Mouse (Mus musculus) small intestine, adult 2 months (tissue): ENCODE measurements at regions not wholly inside any gene's neighbourhood (a gene's known extent, or its start where the extent isn't known, plus 50 kb on each side); places are given as distances from the start of the nearest gene placed in this dataset.

Source experiments
- H3K27ac ChIP-seq: fragments of 200-500 bp; 2 replicates; pipeline ENCODE4 v1.5.1; 2012; ENCODE audit warnings: low read depth, low read length, control low read depth, inconsistent platforms; ENCODE audit not compliant: insufficient read depth
- H3K27me3 ChIP-seq: fragments of 200-500 bp; 2 replicates; pipeline ENCODE4 v1.6.1; 2012; ENCODE audit warnings: mild to moderate bottlenecking, moderate library complexity, low read length, inconsistent platforms; ENCODE audit not compliant: control insufficient read depth, insufficient read depth
- H3K36me3 ChIP-seq: fragments of 200-500 bp; 2 replicates; pipeline ENCODE4 v1.6.1; 2012; ENCODE audit warnings: mild to moderate bottlenecking, low read length, control low read depth, inconsistent platforms; ENCODE audit not compliant: control insufficient read depth, insufficient read depth
- H3K4me1 ChIP-seq: fragments of 200-500 bp; 2 replicates; pipeline ENCODE4 v1.6.1; 2012; ENCODE audit warnings: low read length, inconsistent platforms, mixed read lengths; ENCODE audit not compliant: control insufficient read depth, insufficient read depth, insufficient read length
- H3K4me3 ChIP-seq: fragments of 200-500 bp; 2 replicates; pipeline ENCODE4 v1.5.1; 2012; ENCODE audit warnings: low read depth, mild to moderate bottlenecking, control low read depth, inconsistent platforms, low read length, moderate library complexity
- CTCF ChIP-seq: fragments of 200-500 bp; IDR thresholded peaks from 2 replicates; pipeline ENCODE4 v1.5.1; 2012; ENCODE audit warnings: low read depth, mild to moderate bottlenecking, control low read depth, inconsistent platforms, low read length, moderate library complexity, mixed read lengths; ENCODE audit not compliant: insufficient replicate concordance, insufficient read length; ENCODE audit errors: extremely low read depth
- POLR2A ChIP-seq: fragments of 200-500 bp; IDR thresholded peaks from 2 replicates; pipeline ENCODE4 v1.6.1; 2012; ENCODE audit warnings: low read depth, mild to moderate bottlenecking, control low read depth, inconsistent platforms, low read length, moderate library complexity
- WGBS: fragments of 180-500 bp; shearing (Covaris S2); methylation state at CpG from one replicate; pipeline ENCODE4 v1.1.7; 2018; 5-methylcytosine and 5-hydroxymethylcytosine counted together

DNA sequence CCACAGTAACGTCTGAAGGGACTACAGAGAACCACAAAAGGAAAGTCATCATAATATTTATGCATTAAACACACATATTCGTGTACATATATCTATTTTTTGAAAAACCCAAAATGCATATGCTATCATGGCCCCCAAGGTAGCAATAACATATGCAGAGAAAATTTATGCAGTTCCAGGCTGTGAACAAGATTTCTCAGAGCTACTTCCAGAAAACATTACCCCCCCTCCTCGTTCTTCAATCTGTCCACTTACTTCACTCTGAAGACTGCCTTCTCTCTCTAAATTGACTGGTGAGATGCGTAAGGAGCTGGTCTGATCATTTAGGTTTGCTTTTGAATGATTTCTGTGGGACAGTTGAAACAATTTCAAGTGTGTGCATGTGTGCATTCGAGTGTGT lies 369.3 kb upstream of the Zeb2 start:
- H3K4me1 ChIP-seq: no peaks in the 10 kb centered on the region
- 84% methylated on average over 5 of the region's 5 CpGs for WGBS
- no peaks in the 10 kb centered on the region for H3K36me3 ChIP-seq
- no peaks in the 10 kb centered on the region for H3K27me3 ChIP-seq
- TF ChIP-seq CTCF (no peak), POLR2A (no peak)
- no peak overlapping the region for H3K27ac ChIP-seq
- no peak overlapping the region for H3K4me3 ChIP-seq

DNA sequence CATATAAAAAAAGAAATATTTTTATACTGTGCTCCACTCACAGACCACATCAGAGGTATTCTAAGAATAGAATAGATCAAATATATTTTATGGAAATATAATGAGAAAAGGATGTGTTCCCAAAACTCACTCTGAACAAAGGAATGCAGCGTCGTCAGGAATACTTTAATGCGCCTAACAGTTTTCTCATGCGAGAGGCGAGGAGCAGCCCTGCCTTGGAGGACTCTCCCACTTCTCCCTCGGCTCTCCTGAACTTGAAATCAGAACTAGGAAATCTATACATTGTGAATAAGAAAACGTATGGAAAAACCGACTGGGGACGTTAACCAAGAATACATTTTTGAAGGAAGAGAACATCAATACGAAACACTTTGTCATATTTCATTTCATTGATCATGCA lies 368.3 kb upstream of the Zeb2 start:
- Histone ChIP-seq H3K4me1 (no peaks in the 10 kb centered on the region), H3K36me3 (no peaks in the 10 kb centered on the region), H3K4me3 (no peak overlapping the region), H3K27ac (no peak overlapping the region), H3K27me3 (no peaks in the 10 kb centered on the region)
- TF ChIP-seq CTCF (no peak), POLR2A (no peak)
- 87% methylated on average over 10 of the region's 10 CpGs for WGBS

DNA sequence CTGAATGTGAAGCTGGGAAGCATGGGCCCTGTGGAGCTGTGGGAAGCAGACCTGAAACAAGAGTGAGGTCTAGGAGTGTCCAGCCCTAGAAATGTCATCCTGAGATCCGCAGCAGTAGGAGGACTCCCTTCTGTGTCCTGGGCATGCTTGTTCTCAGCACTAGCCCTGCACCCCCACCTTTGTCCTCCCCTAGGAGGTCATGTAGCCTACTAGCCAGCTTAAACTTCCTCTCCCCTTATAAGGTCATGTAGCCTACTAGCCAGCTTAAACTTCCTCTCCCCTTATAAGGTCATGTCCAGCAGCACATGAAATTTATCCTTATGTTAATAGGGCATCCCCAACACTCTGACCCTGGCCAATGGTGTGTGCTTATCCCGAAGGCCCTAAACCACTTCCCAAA lies 363.5 kb upstream of the Zeb2 start:
- no peak overlapping the region for H3K27ac ChIP-seq
- H3K27me3 ChIP-seq: no peaks in the 10 kb centered on the region
- no peak for TF ChIP-seq POLR2A
- no peak for TF ChIP-seq CTCF
- no peaks in the 10 kb centered on the region for H3K4me1 ChIP-seq
- no peaks in the 10 kb centered on the region for H3K36me3 ChIP-seq
- H3K4me3 ChIP-seq: no peak overlapping the region
- WGBS: 88% methylated on average over 2 of the region's 2 CpGs

DNA sequence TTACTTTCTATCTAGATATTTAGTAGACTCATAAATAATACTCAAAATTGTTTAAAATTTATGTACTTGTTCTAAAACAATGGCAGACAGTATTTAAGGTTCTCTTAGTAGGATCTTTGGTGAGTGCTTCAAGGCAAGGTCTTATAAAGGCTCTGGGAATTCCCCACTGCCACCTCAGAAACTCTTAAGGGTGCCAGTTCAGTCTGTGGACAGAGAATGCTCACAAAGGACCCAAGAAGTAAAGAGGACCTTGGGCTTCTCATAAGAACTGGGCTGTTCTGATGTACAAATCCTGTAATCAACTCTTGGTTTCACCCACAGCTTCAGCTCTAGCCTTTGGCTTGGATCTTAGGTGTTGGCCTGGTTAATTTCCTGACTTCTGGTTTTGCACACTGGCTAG lies 358.8 kb upstream of the Zeb2 start:
- no peaks in the 10 kb centered on the region for H3K4me1 ChIP-seq

DNA sequence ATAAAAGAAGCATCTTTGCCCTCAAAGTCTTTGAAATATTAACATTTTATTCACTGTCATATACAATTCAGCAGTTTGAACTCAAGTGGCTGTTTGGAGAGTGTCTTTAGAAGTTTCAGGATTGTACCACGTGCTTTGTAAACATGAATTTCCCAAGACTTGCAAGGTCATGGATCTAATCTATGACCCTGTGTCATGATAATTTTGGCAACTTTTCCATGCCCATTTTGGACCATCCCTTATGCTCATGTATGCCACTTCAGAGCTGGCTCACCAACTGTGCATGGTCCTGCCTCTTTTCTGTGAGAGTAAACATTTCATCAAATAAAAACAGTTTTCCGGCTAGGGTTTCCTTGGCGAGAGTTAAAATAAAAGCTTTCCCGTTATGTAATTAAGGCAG lies 347.1 kb upstream of the Zeb2 start:
- no peak overlapping the region for H3K27ac ChIP-seq
- TF ChIP-seq CTCF (no peak), POLR2A (no peak)
- no peaks in the 10 kb centered on the region for H3K4me1 ChIP-seq
- no peaks in the 10 kb centered on the region for H3K27me3 ChIP-seq
- 75% methylated on average over 4 of the region's 4 CpGs for WGBS
- H3K36me3 ChIP-seq: no peaks in the 10 kb centered on the region
- no peak overlapping the region for H3K4me3 ChIP-seq

More for the DNA sequence above, 358.8 kb upstream of the Zeb2 start:
- Histone ChIP-seq H3K27ac (no peak overlapping the region), H3K36me3 (no peaks in the 10 kb centered on the region), H3K4me3 (no peak overlapping the region), H3K27me3 (no peaks in the 10 kb centered on the region)
- TF ChIP-seq POLR2A: no peak
- no peak for TF ChIP-seq CTCF

DNA sequence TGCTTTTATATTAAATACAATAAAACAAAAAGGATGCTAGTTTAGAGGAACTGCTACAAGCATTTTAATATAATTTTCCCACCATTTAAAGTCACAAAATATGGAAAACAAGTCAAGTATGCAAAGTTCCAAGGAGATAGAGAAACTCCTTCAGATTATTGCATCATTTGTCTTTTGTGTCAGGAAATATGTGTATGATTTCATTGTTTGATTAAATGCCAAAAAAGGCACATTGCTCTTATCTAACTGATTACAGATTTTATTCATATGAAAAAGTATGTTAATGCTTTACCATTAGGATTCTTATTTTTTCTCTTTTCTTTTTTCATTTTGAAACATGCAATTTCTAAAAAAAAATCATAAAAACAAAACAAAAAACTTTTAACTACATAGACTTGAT lies 342.2 kb upstream of the Zeb2 start:
- no peak overlapping the region for H3K4me3 ChIP-seq
- TF ChIP-seq POLR2A: no peak
- no peak for TF ChIP-seq CTCF
- H3K27me3 ChIP-seq: no peaks in the 10 kb centered on the region
- H3K4me1 ChIP-seq: no peaks in the 10 kb centered on the region
- no peak overlapping the region for H3K27ac ChIP-seq
- no peaks in the 10 kb centered on the region for H3K36me3 ChIP-seq

DNA sequence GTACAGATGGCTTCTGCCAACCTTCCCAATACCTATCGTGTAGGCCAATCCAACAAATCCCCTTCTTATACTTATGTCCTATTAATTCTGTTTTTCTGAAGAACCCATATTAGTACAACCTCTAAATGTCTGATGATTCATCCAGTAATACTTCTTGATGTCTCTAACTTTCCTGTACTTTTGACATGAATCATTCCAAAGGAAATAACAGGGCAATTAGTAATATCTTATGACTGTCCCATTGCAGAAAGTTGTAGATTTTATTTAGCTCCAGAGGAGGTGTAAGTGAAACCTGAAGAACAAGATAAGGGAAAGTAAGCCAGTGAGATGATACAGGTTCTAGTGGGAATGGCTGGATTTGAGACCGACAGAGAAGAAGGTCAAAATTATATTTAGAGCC lies 337.6 kb upstream of the Zeb2 start:
- H3K4me1 ChIP-seq: no peaks in the 10 kb centered on the region
- H3K27me3 ChIP-seq: no peaks in the 10 kb centered on the region
- H3K36me3 ChIP-seq: no peaks in the 10 kb centered on the region
- TF ChIP-seq POLR2A (no peak), CTCF (no peak)
- H3K4me3 ChIP-seq: no peak overlapping the region
- no peak overlapping the region for H3K27ac ChIP-seq
- 90% methylated on average over 2 of the region's 2 CpGs for whole genome bisulfite sequencing

DNA sequence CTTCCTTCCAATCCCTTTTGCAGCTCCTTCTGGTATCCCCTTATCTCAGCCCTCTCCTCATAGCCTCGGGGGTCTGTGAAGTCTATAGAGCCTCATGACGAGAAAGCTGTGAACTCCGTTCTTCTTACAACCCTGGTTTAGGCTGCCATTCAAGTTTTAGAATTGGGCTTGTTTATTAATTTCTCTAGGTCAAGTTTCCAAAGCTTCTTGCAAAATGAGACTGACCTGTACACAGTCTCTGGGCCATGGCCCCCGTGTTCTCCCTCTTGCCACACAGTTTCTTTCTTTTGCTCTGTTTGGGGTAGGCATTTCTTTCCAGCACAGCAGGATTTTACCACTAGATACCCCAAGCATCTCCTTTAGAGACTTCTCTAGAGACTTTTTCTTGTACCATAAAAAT lies 322.0 kb upstream of the Zeb2 start:
- no peaks in the 10 kb centered on the region for H3K27me3 ChIP-seq
- 64% methylated on average over 4 of the region's 4 CpGs for WGBS
- H3K4me3 ChIP-seq: no peak overlapping the region
- TF ChIP-seq CTCF: no peak
- no peak for TF ChIP-seq POLR2A
- H3K27ac ChIP-seq: no peak overlapping the region
- no peaks in the 10 kb centered on the region for H3K4me1 ChIP-seq
- H3K36me3 ChIP-seq: no peaks in the 10 kb centered on the region
